Mouse (Mus musculus) right cerebral cortex, postnatal 14 days (tissue): ENCODE results near the gene Gm21671.
"Not testable (repeated sequence)": the region's sequence is repeated elsewhere in the genome, so short reads cannot be mapped to it uniquely, and the experiment has no call there.

Source experiments
- DNase-seq: peaks from one replicate; pipeline ENCODE4 v3.0.0; 2022

Gene Gm21671

GRCm38 (mm10) chr5:25954317-25954716, at the start of gene Gm21671:
Gene Gm21671, minus strand, starts transcription at chr5:25954417.
- DNase-seq: not testable (repeated sequence)

GRCm38 (mm10) chr5:25988550-25988949, 34.3 kb upstream of the Gm21671 start, which contains the start of gene Gm21698:
Gene Gm21698, minus strand, starts transcription at chr5:25988650.
- not testable (repeated sequence) for DNase-seq

DNA sequence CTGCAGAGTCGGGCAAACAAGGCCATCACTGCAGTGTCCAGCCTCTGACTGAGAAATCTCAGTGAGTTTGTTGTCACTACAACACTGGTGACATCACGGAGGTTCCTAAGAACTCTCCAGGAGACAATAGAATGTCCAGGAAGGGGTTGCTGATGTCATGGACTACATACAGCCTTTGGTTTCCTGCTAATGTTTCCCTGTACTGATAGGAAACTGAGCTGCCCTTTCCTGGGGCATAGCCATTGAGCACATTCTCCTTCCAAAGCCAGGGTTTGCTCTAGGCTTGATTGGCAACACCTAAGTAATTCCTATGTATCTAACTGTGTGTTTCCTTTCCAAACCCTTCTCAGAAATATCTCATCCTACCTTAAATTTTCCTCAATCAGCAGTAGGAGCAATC, 18.3 kb upstream of the Gm21671 start, which contains the start of gene Gm21680:
Gm21680 (minus strand) TSS at position 101 of the 400 bp plus-strand sequence.
- DNase-seq: not testable (repeated sequence)

- not testable (repeated sequence) for DNase-seq
Measured at GRCm38 (mm10) chr5:25957050-25957449, 2.8 kb upstream of the Gm21671 start.

GRCm38 (mm10) chr5:25956611-25957010, 2.4 kb upstream of the Gm21671 start:
- DNase-seq: not testable (repeated sequence)

- not testable (repeated sequence) for DNase-seq
Measured at GRCm38 (mm10) chr5:25945391-25945790, 8.8 kb downstream of the Gm21671 start.

DNA sequence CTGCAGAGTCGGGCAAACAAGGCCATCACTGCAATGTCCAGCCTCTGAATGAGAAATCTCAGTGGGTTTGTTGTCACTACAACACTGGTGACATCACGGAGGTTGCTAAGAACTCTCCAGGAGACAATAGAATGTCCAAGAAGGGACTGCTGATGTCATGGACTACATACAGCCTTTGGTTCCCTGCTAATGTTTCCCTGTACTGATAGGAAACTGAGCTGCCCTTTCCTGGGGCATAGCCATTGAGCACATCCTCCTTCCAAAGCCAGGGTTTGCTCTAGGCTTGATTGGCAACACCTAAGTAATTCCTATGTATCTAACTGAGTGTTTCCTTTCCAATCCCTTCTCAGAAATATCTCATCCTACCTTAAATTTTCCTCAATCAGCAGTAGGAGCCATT, 11.9 kb downstream of the Gm21671 start, which contains the start of gene Gm21663:
Gm21663 (minus strand) TSS at position 101 of the 400 bp plus-strand sequence.
- DNase-seq: not testable (repeated sequence)
